9 mouse cellular contexts compared by ENCODE assay signal in the genomic region with DNA sequence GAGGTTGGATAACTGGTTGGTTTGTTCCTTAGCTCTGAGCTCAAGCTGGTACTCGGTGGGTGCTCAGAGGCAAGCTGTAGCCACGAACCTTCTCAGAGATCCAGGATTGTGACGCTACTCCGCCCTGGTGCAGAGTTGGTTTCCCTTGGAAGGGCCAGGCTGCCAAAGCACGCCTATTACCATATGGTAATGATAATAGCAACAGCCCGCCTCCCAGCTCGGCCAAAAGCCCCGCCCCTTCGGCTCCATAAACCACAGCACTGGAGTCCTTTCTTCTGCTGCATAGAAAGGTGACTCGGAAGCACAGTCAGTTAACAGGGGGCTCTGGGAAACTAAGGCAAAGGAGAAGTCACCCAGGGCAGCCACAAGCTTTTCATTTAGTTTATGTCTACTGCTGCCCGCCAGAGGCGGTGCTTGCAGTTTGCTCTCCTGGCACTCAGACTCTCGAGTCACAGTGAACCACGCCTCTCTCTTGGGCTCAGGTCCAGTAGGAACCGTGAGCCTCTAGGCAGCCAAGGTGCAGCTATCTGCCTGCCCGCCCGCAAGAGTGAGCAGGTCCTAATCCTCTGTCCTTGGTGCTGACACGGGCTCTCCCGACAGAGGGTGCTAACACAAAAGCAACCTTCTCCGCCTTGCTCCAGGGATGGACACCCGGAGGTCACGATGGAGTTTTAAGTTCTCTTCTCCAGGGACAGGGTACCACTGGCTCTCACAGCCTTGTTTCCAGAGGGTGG. TPM values are rescaled to one million over a fixed set of nuclear protein-coding genes. Genes with fewer than 3 reads are reported as not detected.
DNase-seq lines count a peak whose midpoint lies in the region; ATAC-seq and TF ChIP-seq lines count a peak whose summit lies in the region.
"Had no signal": no experiment of that assay in that cellular context is flagged by ENCODE, and none has a peak within 500 bp of the region (broad histone marks: within the 10 kb centered on the region; RNA-seq: fewer than 3 reads in every experiment).

No protein-coding gene starts in this region.

- peaks cover 44% of the 10 kb centered on the region for H3K4me1 ChIP-seq in neural tube, embryonic 15.5 days
- H3K4me1 ChIP-seq in forebrain, embryonic 13.5 days: peaks cover 40% of the 10 kb centered on the region
- H3K4me1 ChIP-seq in thymus, adult 2 months (replicated peaks; ENCODE audit: control insufficient read depth, insufficient read depth, low read length): no peaks in the 10 kb centered on the region

- TF ChIP-seq CTCF in thymus, adult 2 months (IDR thresholded peaks at IDR 0.05; ENCODE audit: borderline replicate concordance, control insufficient read depth, extremely low read depth, insufficient read depth, low read length, poor library complexity): no peak

- no peak overlapping the region for H3K4me3 ChIP-seq in neural tube, embryonic 15.5 days (replicated peaks)
- no peak overlapping the region for H3K4me3 ChIP-seq in forebrain, embryonic 13.5 days
- no peak overlapping the region for H3K4me3 ChIP-seq in thymus, adult 2 months (ENCODE audit: control insufficient read depth, insufficient read depth, low read length)

- peaks cover 39% of the 10 kb centered on the region for H3K27me3 ChIP-seq in neural tube, embryonic 15.5 days (replicated peaks)
- H3K27me3 ChIP-seq in forebrain, embryonic 13.5 days: peaks cover 71% of the 10 kb centered on the region
- H3K27me3 ChIP-seq in thymus, adult 2 months (ENCODE audit: control insufficient read depth, insufficient read depth, low read length): peaks cover 8% of the 10 kb centered on the region; the same call in 1 of the 2 replicates

- WGBS in neural tube, embryonic 15.5 days: 6% methylated on average over 22 of the region's 22 CpGs
- WGBS in forebrain, embryonic 13.5 days: 3% methylated on average over 22 of the region's 22 CpGs
- 13% methylated on average over 22 of the region's 22 CpGs for WGBS in thymus, adult 2 months

- no peak overlapping the region for H3K4me2 ChIP-seq in neural tube, embryonic 15.5 days
- H3K4me2 ChIP-seq in forebrain, embryonic 13.5 days: peak overlapping the region; percentile 40

- no peak overlapping the region for H3K9ac ChIP-seq in neural tube, embryonic 15.5 days (replicated peaks)
- H3K9ac ChIP-seq in forebrain, embryonic 13.5 days: no peak overlapping the region

- no peaks in the 10 kb centered on the region for H3K9me3 ChIP-seq in neural tube, embryonic 15.5 days (replicated peaks)
- no peaks in the 10 kb centered on the region for H3K9me3 ChIP-seq in forebrain, embryonic 13.5 days (replicated peaks)

- DNase-seq in neural tube, embryonic 10.5 days (ENCODE audit: extremely low spot score, low spot score): peak; percentile 54
- DNase-seq in kidney, postnatal 25 days: peak; percentile 62 to 80
- peak; percentile 5 for DNase-seq in yolk sac, embryonic 10.5 days (ENCODE audit: low spot score)
- no peak for DNase-seq in thymus, adult 2 months

- no peak for ATAC-seq in neural tube, embryonic 15.5 days (ENCODE audit: low FRiP score)
- 0 out of 2 replicates have a peak, but pooled peaks have one; percentile 43 for ATAC-seq in cerebellum, adult (ENCODE audit: insufficient number of reproducible peaks, low FRiP score, low TSS enrichment)
- no peak for ATAC-seq in forebrain, embryonic 13.5 days
- peak; percentile 52; the same call in 1 of the 2 replicates for ATAC-seq in megakaryocyte progenitor cell, adult 5-6 weeks (replicated peaks; ENCODE audit: poor library complexity)

- no peak overlapping the region for H3K27ac ChIP-seq in neural tube, embryonic 15.5 days (replicated peaks)
- H3K27ac ChIP-seq in forebrain, embryonic 13.5 days: no peak overlapping the region
- no peak overlapping the region for H3K27ac ChIP-seq in thymus, adult 2 months (ENCODE audit: control insufficient read depth, insufficient read depth, low read length)

- no peak for TF ChIP-seq POLR2A in thymus, adult 2 months (IDR thresholded peaks at IDR 0.05; ENCODE audit: control insufficient read depth, extremely low read depth, insufficient read depth, low read length, poor library complexity)

- no peaks in the 10 kb centered on the region for H3K36me3 ChIP-seq in neural tube, embryonic 15.5 days
- no peaks in the 10 kb centered on the region for H3K36me3 ChIP-seq in forebrain, embryonic 13.5 days (ENCODE audit: poor library complexity, severe bottlenecking)
- no peaks in the 10 kb centered on the region for H3K36me3 ChIP-seq in thymus, adult 2 months (ENCODE audit: control insufficient read depth, insufficient read depth, low read length)

RNA-seq across cellular contexts. Expression of gene Igsf21, which starts 2.6 kb away (rescaled TPM):
- polyA plus RNA-seq in neural tube, embryonic 15.5 days (2015; fragmentation: Nextera tagmentation; extraction: Ambion mirVana): 99.6 and 116 TPM in 2 replicates
- polyA plus RNA-seq in forebrain, embryonic 13.5 days (2015; fragmentation: Nextera tagmentation; extraction: Ambion mirVana): 28.6 and 29.4 TPM in 2 replicates
- total RNA-seq in megakaryocyte progenitor cell, adult 5-6 weeks (2015): not detected in 2 replicates
- total RNA-seq in megakaryocyte progenitor cell, adult 5-6 weeks (2017): not detected in 2 replicates
- polyA plus RNA-seq in thymus, adult 2 months (2012; rRNA removed): 0.83 and 1.0 TPM in 2 replicates
- total RNA-seq: hematopoietic stem cell, adult 5-6 weeks had no signal

Comparison
In these comparisons a context has a peak if more than half of its experiments do, and no peak if none do; other contexts are left out.
1. ATAC-seq: peak in cerebellum, adult (single experiment) and megakaryocyte progenitor cell, adult 5-6 weeks (single experiment); none in neural tube, embryonic 15.5 days (single experiment) and forebrain, embryonic 13.5 days (single experiment).
2. RNA of gene Igsf21, which starts 2.6 kb away (polyA plus RNA-seq): 99.6 to 116 TPM in neural tube, embryonic 15.5 days and 28.6 to 29.4 TPM in forebrain, embryonic 13.5 days; 0.83 to 1.0 TPM in thymus, adult 2 months; every median in the first group is over 10 times any median in the second.